Mouse (Mus musculus) C2C12 (cell line): ENCODE measurements around the gene Olfr370.

Experiments used
- CTCF ChIP-seq: IDR thresholded peaks from one replicate; pipeline ENCODE4 v1.5.1; 2011; ENCODE audit not compliant: control insufficient read depth, insufficient read depth, insufficient read length
- FOSL1 ChIP-seq: IDR thresholded peaks from one replicate; pipeline ENCODE4 v1.8.0; 2011; ENCODE audit warnings: mild to moderate bottlenecking, low read length; ENCODE audit not compliant: poor library complexity, insufficient read depth, severe bottlenecking
- MAX ChIP-seq: IDR thresholded peaks from one replicate; pipeline ENCODE4 v1.6.1; 2011; ENCODE audit warnings: mild to moderate bottlenecking, control low read depth
- MYOG ChIP-seq: IDR thresholded peaks from one replicate; pipeline ENCODE4 v1.6.1; 2011; ENCODE audit not compliant: control insufficient read depth, insufficient read length; ENCODE audit errors: extremely low read depth
- USF1 ChIP-seq: IDR thresholded peaks from one replicate; pipeline ENCODE4 v1.6.1; 2011; ENCODE audit warnings: low read depth, mild to moderate bottlenecking, control low read depth, moderate library complexity

GRCm38 (mm10) chr8:83580826-83581225 is 45.2 kb downstream of the Olfr370 start:
- TF ChIP-seq CTCF = no peak
- TF ChIP-seq USF1 = no peak
- TF ChIP-seq FOSL1 = no peak
- TF ChIP-seq MYOG = no peak
- no peak for TF ChIP-seq MAX
